Mouse (Mus musculus) macrophage (primary cell): ENCODE results near the gene Lrrc15. TPM values are rescaled to one million over a fixed set of nuclear protein-coding genes. Genes with fewer than 3 reads are reported as not detected.

Experiments
- H3K27ac ChIP-seq: fragments of 350-480 bp; formaldehyde crosslinking; 2 replicates; pipeline ENCODE4 v1.9.0; 2021
- H3K36me3 ChIP-seq: fragments of 350-480 bp; formaldehyde crosslinking; 2 replicates; pipeline ENCODE4 v1.9.0; 2021; ENCODE audit errors: inconsistent target
- H3K4me3 ChIP-seq: fragments of 350-480 bp; formaldehyde crosslinking; 2 replicates; pipeline ENCODE4 v1.9.0; 2021; ENCODE audit errors: inconsistent target
- H3K79me2 ChIP-seq: fragments of 350-480 bp; formaldehyde crosslinking; 2 replicates; pipeline ENCODE4 v1.9.0; 2021; ENCODE audit errors: inconsistent target
- WGBS: methylation state at CpG from one replicate; pipeline ENCODE4 v1.1.7; 2026; ENCODE audit warnings: inconsistent platforms; ENCODE audit not compliant: missing documents; 5-methylcytosine and 5-hydroxymethylcytosine counted together
- polyA plus RNA-seq: library from polyadenylated mRNA; stranded (reverse); fragments of 250-400 nt; gene quantifications from 3 replicates; pipeline ENCODE4 v1.2.4, GENCODE M21; 2018; ENCODE audit warnings: inconsistent platforms

Lrrc15 gene
- polyA plus RNA-seq, 1 experiment from 2014 or later = not detected

GRCm38 (mm10) chr16:30296601-30297275 is 13.7 kb upstream of the Lrrc15 start:
- no peaks in the 10 kb centered on the region for H3K79me2 ChIP-seq
- 94% methylated on average over 11 of the region's 11 CpGs for WGBS

GRCm38 (mm10) chr16:30295106-30295505 is 12.1 kb upstream of the Lrrc15 start:
- H3K27ac ChIP-seq = no peak overlapping the region
- H3K79me2 ChIP-seq = no peaks in the 10 kb centered on the region
- no peaks in the 10 kb centered on the region for H3K36me3 ChIP-seq
- H3K4me3 ChIP-seq = no peak overlapping the region
- 82% methylated on average over 7 of the region's 7 CpGs for WGBS

More at GRCm38 (mm10) chr16:30296601-30297275, 13.7 kb upstream of the Lrrc15 start:
- no peak overlapping the region for H3K27ac ChIP-seq
- no peaks in the 10 kb centered on the region for H3K36me3 ChIP-seq
- H3K4me3 ChIP-seq = no peak overlapping the region

GRCm38 (mm10) chr16:30290436-30290835 is 7.4 kb upstream of the Lrrc15 start:
- Histone ChIP-seq H3K27ac (no peak overlapping the region), H3K79me2 (no peaks in the 10 kb centered on the region), H3K4me3 (no peak overlapping the region), H3K36me3 (no peaks in the 10 kb centered on the region)
- WGBS = 92% methylated on average over 6 of the region's 6 CpGs

- Histone ChIP-seq H3K27ac (no peak overlapping the region), H3K36me3 (no peaks in the 10 kb centered on the region), H3K4me3 (no peak overlapping the region), H3K79me2 (no peaks in the 10 kb centered on the region)
- WGBS = 95% methylated on average over 4 of the region's 4 CpGs
Measured at GRCm38 (mm10) chr16:30285701-30286100, 2.6 kb upstream of the Lrrc15 start.

- WGBS = 5% methylated on average over 15 of the region's 15 CpGs
- no peak overlapping the region for H3K4me3 ChIP-seq
- H3K27ac ChIP-seq = no peak overlapping the region
- no peaks in the 10 kb centered on the region for H3K36me3 ChIP-seq
- H3K79me2 ChIP-seq = no peaks in the 10 kb centered on the region
Measured at GRCm38 (mm10) chr16:30283743-30284337, 784 bp upstream of the Lrrc15 start.

- H3K79me2 ChIP-seq = no peaks in the 10 kb centered on the region
- 49% methylated on average over 4 of the region's 4 CpGs for WGBS
- no peak overlapping the region for H3K4me3 ChIP-seq
- H3K27ac ChIP-seq = no peak overlapping the region
- H3K36me3 ChIP-seq = no peaks in the 10 kb centered on the region
Measured at GRCm38 (mm10) chr16:30280676-30281297, 2.3 kb downstream of the Lrrc15 start.

- no peaks in the 10 kb centered on the region for H3K79me2 ChIP-seq
- 89% methylated on average over 8 of the region's 11 CpGs for WGBS
- H3K27ac ChIP-seq = no peak overlapping the region
- no peak overlapping the region for H3K4me3 ChIP-seq
- H3K36me3 ChIP-seq = no peaks in the 10 kb centered on the region
Measured at GRCm38 (mm10) chr16:30278406-30278805, 4.7 kb downstream of the Lrrc15 start.

- H3K79me2 ChIP-seq = no peaks in the 10 kb centered on the region
Measured at GRCm38 (mm10) chr16:30275558-30276340, 7.3 kb downstream of the Lrrc15 start.

GRCm38 (mm10) chr16:30273065-30273464 is 10.0 kb downstream of the Lrrc15 start:
- no peaks in the 10 kb centered on the region for H3K79me2 ChIP-seq
- no peak overlapping the region for H3K27ac ChIP-seq
- H3K4me3 ChIP-seq = no peak overlapping the region
- 96% methylated on average over 8 of the region's 8 CpGs for WGBS
- no peaks in the 10 kb centered on the region for H3K36me3 ChIP-seq

More at GRCm38 (mm10) chr16:30275558-30276340, 7.3 kb downstream of the Lrrc15 start:
- WGBS = 71% methylated on average over 15 of the region's 15 CpGs
- Histone ChIP-seq H3K36me3 (no peaks in the 10 kb centered on the region), H3K4me3 (no peak overlapping the region), H3K27ac (no peak overlapping the region)

GRCm38 (mm10) chr16:30271941-30272595 is 11.0 kb downstream of the Lrrc15 start:
- no peaks in the 10 kb centered on the region for H3K79me2 ChIP-seq
- no peak overlapping the region for H3K4me3 ChIP-seq
- no peak overlapping the region for H3K27ac ChIP-seq
- H3K36me3 ChIP-seq = no peaks in the 10 kb centered on the region
- WGBS = 51% methylated on average over 6 of the region's 6 CpGs

- Histone ChIP-seq H3K36me3 (no peaks in the 10 kb centered on the region), H3K27ac (no peak overlapping the region), H3K4me3 (no peak overlapping the region), H3K79me2 (no peaks in the 10 kb centered on the region)
- WGBS = 91% methylated on average over 8 of the region's 8 CpGs
Measured at GRCm38 (mm10) chr16:30271223-30271761, 11.8 kb downstream of the Lrrc15 start.

GRCm38 (mm10) chr16:30267359-30267758 is 15.7 kb downstream of the Lrrc15 start, which contains the start of gene Cpn2:
Cpn2 (minus strand) TSS chr16:30267499.
- no peak within 1 kb of the TSS for H3K27ac ChIP-seq

GRCm38 (mm10) chr16:30266561-30266960 is 16.5 kb downstream of the Lrrc15 start:
- no peaks in the 10 kb centered on the region for H3K79me2 ChIP-seq
- H3K27ac ChIP-seq = no peak overlapping the region
- no peaks in the 10 kb centered on the region for H3K36me3 ChIP-seq
- 96% methylated on average over 5 of the region's 5 CpGs for WGBS
- H3K4me3 ChIP-seq = no peak overlapping the region

More at GRCm38 (mm10) chr16:30267359-30267758, 15.7 kb downstream of the Lrrc15 start, which contains the start of gene Cpn2:
- Histone ChIP-seq H3K4me3 (no peak within 1 kb of the TSS), H3K79me2 (no peaks in the 10 kb centered on the region), H3K36me3 (no peaks in the 10 kb centered on the region)
- 95% methylated on average over 5 of the region's 5 CpGs for WGBS

- no peak overlapping the region for H3K27ac ChIP-seq
- H3K79me2 ChIP-seq = no peaks in the 10 kb centered on the region
- 21% methylated on average over 4 of the region's 4 CpGs for WGBS
- no peak overlapping the region for H3K4me3 ChIP-seq
- no peaks in the 10 kb centered on the region for H3K36me3 ChIP-seq
Measured at GRCm38 (mm10) chr16:30265611-30266010, 17.4 kb downstream of the Lrrc15 start.
